Mouse (Mus musculus): Measurements from ENCODE around the gene Cat.

DNA sequence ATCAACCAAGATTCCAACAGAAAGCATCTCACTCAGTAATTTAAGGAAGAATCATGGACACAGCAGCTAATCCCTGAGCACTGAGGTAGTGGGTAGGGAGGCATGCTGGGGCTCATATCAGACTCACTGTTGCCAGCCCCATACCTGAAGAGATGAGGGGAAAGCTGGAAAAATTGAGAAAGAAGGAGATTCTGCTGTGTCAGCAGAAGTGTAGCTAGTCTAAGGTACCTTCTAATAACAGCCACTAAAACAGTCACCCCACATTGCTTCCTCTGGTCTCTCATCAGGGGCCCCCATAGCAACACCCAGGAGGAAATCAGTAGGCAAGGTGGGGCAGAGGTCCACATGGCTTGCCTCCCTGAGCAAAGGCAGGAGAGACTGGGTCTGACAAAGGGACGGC, 40.6 kb upstream of the Cat start:
- no peak for TF ChIP-seq CTCF (IDR thresholded peaks at IDR 0.05; ENCODE audit: borderline replicate concordance, extremely low read depth, insufficient read depth, insufficient read length)
- no peak for TF ChIP-seq POLR2A (IDR thresholded peaks at IDR 0.05; ENCODE audit: borderline replicate concordance, extremely low read depth, insufficient read depth, insufficient read length, poor library complexity, severe bottlenecking)

Data from brain, embryonic 14.5 days (tissue).